Mouse (Mus musculus): Measurements from ENCODE around the gene Gm29609. TPM values are rescaled to one million over a fixed set of nuclear protein-coding genes. Genes with fewer than 3 reads are reported as not detected.
A peak's percentile ranks its signal among the peaks of the same experiment; 100 is the strongest.

Gene Gm29609
- polyA plus RNA-seq, 1 experiment from 2014 or later: 1.3 TPM

GRCm38 (mm10) chr5:31123481-31123880, 56.2 kb downstream of the Gm29609 start:
- no peak overlapping the region for H3K9ac ChIP-seq (replicated peaks)

GRCm38 (mm10) chr5:31121111-31121510, 58.6 kb downstream of the Gm29609 start:
- 87% methylated on average over 8 of the region's 8 CpGs for WGBS
- Histone ChIP-seq H3K4me2 (replicated peaks) (no peak overlapping the region), H3K9me3 (no peaks in the 10 kb centered on the region), H3K36me3 (no peaks in the 10 kb centered on the region), H3K27me3 (peaks cover 9% of the 10 kb centered on the region; the same call in 1 of the 2 replicates), H3K4me3 (no peak overlapping the region), H3K9ac (replicated peaks) (no peak overlapping the region), H3K27ac (replicated peaks) (no peak overlapping the region), H3K4me1 (no peaks in the 10 kb centered on the region)
- ATAC-seq (ENCODE audit: low FRiP score, low read depth): no peak

More at GRCm38 (mm10) chr5:31123481-31123880, 56.2 kb downstream of the Gm29609 start:
- Histone ChIP-seq H3K36me3 (no peaks in the 10 kb centered on the region), H3K9me3 (no peaks in the 10 kb centered on the region), H3K4me1 (no peaks in the 10 kb centered on the region), H3K27ac (replicated peaks) (no peak overlapping the region), H3K4me3 (no peak overlapping the region), H3K27me3 (no peaks in the 10 kb centered on the region), H3K4me2 (replicated peaks) (no peak overlapping the region)
- WGBS: 47% methylated on average over 2 of the region's 2 CpGs
- ATAC-seq (ENCODE audit: low FRiP score, low read depth): no peak

GRCm38 (mm10) chr5:31116912-31117311, 62.8 kb downstream of the Gm29609 start:
- no peak for ATAC-seq (ENCODE audit: low FRiP score, low read depth)
- WGBS: 34% methylated on average over 10 of the region's 10 CpGs
- Histone ChIP-seq H3K9ac (replicated peaks) (no peak overlapping the region), H3K9me3 (no peaks in the 10 kb centered on the region), H3K4me1 (no peaks in the 10 kb centered on the region), H3K27me3 (peaks cover 10% of the 10 kb centered on the region; the same call in 1 of the 2 replicates), H3K4me3 (no peak overlapping the region), H3K36me3 (no peaks in the 10 kb centered on the region), H3K4me2 (replicated peaks) (no peak overlapping the region), H3K27ac (replicated peaks) (no peak overlapping the region)

- 56% methylated on average over 3 of the region's 3 CpGs for WGBS
- no peaks in the 10 kb centered on the region for H3K4me1 ChIP-seq
Measured at GRCm38 (mm10) chr5:31116354-31116753, 63.4 kb downstream of the Gm29609 start, which contains the start of gene Trim54. TSS of gene Trim54 (plus strand) at chr5:31116712.

GRCm38 (mm10) chr5:31110781-31111180, 68.9 kb downstream of the Gm29609 start:
- Histone ChIP-seq H3K27me3 (no peaks in the 10 kb centered on the region), H3K27ac (replicated peaks) (no peak overlapping the region)
- WGBS: 40% methylated on average over 7 of the region's 7 CpGs

More at GRCm38 (mm10) chr5:31116354-31116753, 63.4 kb downstream of the Gm29609 start, which contains the start of gene Trim54:
- Histone ChIP-seq H3K36me3 (no peaks in the 10 kb centered on the region), H3K4me3 (no peak within 1 kb of the TSS), H3K9ac (replicated peaks) (no peak within 1 kb of the TSS), H3K4me2 (replicated peaks) (no peak within 1 kb of the TSS), H3K9me3 (no peaks in the 10 kb centered on the region), H3K27me3 (peaks cover 10% of the 10 kb centered on the region; the same call in 1 of the 2 replicates), H3K27ac (replicated peaks) (no peak within 1 kb of the TSS)
- ATAC-seq (ENCODE audit: low FRiP score, low read depth): no peak

GRCm38 (mm10) chr5:31108000-31108490, 71.7 kb downstream of the Gm29609 start, which contains the start of gene Slc30a3:
TSS of gene Slc30a3 (minus strand) at chr5:31108237.
- Histone ChIP-seq H3K27ac (replicated peaks) (no peak within 1 kb of the TSS), H3K4me1 (no peaks in the 10 kb centered on the region), H3K4me2 (replicated peaks) (no peak within 1 kb of the TSS), H3K9me3 (no peaks in the 10 kb centered on the region), H3K27me3 (no peaks in the 10 kb centered on the region; the same call in 1 of the 2 replicates), H3K4me3 (no peak within 1 kb of the TSS), H3K9ac (replicated peaks) (no peak within 1 kb of the TSS), H3K36me3 (no peaks in the 10 kb centered on the region)
- WGBS: 90% methylated on average over 18 of the region's 18 CpGs
- no peak for ATAC-seq (ENCODE audit: low FRiP score, low read depth)

More at GRCm38 (mm10) chr5:31110781-31111180, 68.9 kb downstream of the Gm29609 start:
- Histone ChIP-seq H3K36me3 (no peaks in the 10 kb centered on the region), H3K9me3 (no peaks in the 10 kb centered on the region), H3K4me1 (no peaks in the 10 kb centered on the region), H3K9ac (replicated peaks) (no peak overlapping the region), H3K4me3 (no peak overlapping the region), H3K4me2 (replicated peaks) (no peak overlapping the region)
- no peak for ATAC-seq (ENCODE audit: low FRiP score, low read depth)

- H3K9me3 ChIP-seq: no peaks in the 10 kb centered on the region
- no peak within 1 kb of the TSS for H3K4me2 ChIP-seq (replicated peaks)
- H3K27ac ChIP-seq (replicated peaks): no peak within 1 kb of the TSS
- no peak within 1 kb of the TSS for H3K9ac ChIP-seq (replicated peaks)
- no peaks in the 10 kb centered on the region; the same call in 1 of the 2 replicates for H3K27me3 ChIP-seq
- 82% methylated on average over 9 of the region's 9 CpGs for WGBS
- no peaks in the 10 kb centered on the region for H3K4me1 ChIP-seq
- no peak for ATAC-seq (ENCODE audit: low FRiP score, low read depth)
- H3K36me3 ChIP-seq: no peaks in the 10 kb centered on the region
- no peak within 1 kb of the TSS for H3K4me3 ChIP-seq
Measured at GRCm38 (mm10) chr5:31105814-31106335, 73.8 kb downstream of the Gm29609 start, which contains the start of gene Dnajc5g. TSS of gene Dnajc5g (plus strand) at chr5:31106285.

- Histone ChIP-seq H3K9me3 (no peaks in the 10 kb centered on the region), H3K36me3 (no peaks in the 10 kb centered on the region), H3K27ac (replicated peaks) (no peak overlapping the region), H3K4me3 (no peak overlapping the region; the same call in 1 of the 2 replicates), H3K4me2 (replicated peaks) (peak overlapping the region; percentile 63), H3K27me3 (peaks cover 88% of the 10 kb centered on the region), H3K9ac (replicated peaks) (no peak overlapping the region), H3K4me1 (peaks cover 36% of the 10 kb centered on the region)
- 24% methylated on average over 11 of the region's 11 CpGs for WGBS
- ATAC-seq (ENCODE audit: low FRiP score, low read depth): no peak
Measured at GRCm38 (mm10) chr5:31095711-31096480, 83.8 kb downstream of the Gm29609 start.

GRCm38 (mm10) chr5:31094799-31095691, 84.7 kb downstream of the Gm29609 start:
- peaks cover 97% of the 10 kb centered on the region for H3K27me3 ChIP-seq
- no peak overlapping the region for H3K27ac ChIP-seq (replicated peaks)
- H3K4me2 ChIP-seq (replicated peaks): peak overlapping the region; percentile 63
- peak; percentile 45; the same call in 1 of the 2 replicates for ATAC-seq (ENCODE audit: low FRiP score, low read depth)
- peaks cover 36% of the 10 kb centered on the region for H3K4me1 ChIP-seq
- H3K9ac ChIP-seq (replicated peaks): no peak overlapping the region
- no peaks in the 10 kb centered on the region for H3K36me3 ChIP-seq
- peak overlapping the region; percentile 53 for H3K4me3 ChIP-seq
- no peaks in the 10 kb centered on the region for H3K9me3 ChIP-seq
- under 1% methylated on average over 59 of the region's 59 CpGs for WGBS
